Mouse (Mus musculus) brain, embryonic 14.5 days (tissue): Measurements from ENCODE around the gene Plxnd1.

Experiments
- CTCF ChIP-seq: fragments of 200-500 bp; IDR thresholded peaks from 2 replicates; pipeline ENCODE4 v1.5.1; 2012; ENCODE audit warnings: inconsistent platforms, mild to moderate bottlenecking, moderate library complexity, borderline replicate concordance; ENCODE audit not compliant: insufficient read depth, insufficient read length; ENCODE audit errors: extremely low read depth
- POLR2A ChIP-seq: fragments of 200-500 bp; IDR thresholded peaks from 2 replicates; pipeline ENCODE4 v1.6.1; 2012; ENCODE audit warnings: mild to moderate bottlenecking, inconsistent platforms, borderline replicate concordance; ENCODE audit not compliant: poor library complexity, insufficient read depth, insufficient read length, severe bottlenecking; ENCODE audit errors: extremely low read depth

DNA sequence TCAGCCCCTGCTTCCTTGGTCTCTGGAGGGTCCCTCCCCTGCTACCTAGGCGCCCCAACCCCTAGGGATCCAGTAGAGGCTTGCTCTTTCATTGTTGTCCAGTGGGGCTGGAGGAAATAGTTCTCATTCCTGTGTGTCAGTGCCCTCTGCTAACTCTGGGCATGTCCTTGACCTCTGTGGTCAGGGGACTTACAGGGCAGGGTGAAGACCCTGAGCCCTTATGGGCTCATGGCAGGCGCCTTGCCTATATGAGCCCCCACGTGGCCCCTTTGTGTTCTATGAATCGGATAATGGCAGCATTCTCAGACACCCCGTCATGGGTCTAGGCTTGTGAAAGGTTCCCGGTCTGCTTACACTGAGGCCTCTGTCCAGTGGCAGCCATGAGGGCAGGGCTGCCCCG lies 4.0 kb upstream of the Plxnd1 start:
- TF ChIP-seq CTCF (no peak), POLR2A (no peak)
